Mouse (Mus musculus): ENCODE results near the gene Ano2.

Gene Ano2

DNA sequence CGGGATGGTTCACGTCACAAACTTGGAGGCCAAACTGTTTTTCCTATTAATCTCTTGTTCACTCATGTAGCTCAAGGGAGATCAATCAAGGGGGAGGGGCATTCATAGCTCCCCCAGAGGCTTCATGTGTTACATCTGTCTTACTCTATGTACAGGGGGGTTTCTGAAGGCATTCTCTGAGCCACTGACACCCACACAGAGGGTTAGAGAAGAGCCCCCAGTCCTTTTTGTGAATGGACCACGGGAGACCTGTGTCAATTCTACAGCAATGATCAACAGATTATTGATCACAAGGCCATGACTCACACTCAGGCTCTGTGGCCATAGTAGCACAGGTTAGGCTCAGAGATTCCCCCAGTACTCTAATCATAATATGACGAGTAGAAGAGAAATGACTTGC lies 358.0 kb downstream of the Ano2 start:
- DNase-seq (ENCODE audit: low read depth, low spot score), result no peak

DNA sequence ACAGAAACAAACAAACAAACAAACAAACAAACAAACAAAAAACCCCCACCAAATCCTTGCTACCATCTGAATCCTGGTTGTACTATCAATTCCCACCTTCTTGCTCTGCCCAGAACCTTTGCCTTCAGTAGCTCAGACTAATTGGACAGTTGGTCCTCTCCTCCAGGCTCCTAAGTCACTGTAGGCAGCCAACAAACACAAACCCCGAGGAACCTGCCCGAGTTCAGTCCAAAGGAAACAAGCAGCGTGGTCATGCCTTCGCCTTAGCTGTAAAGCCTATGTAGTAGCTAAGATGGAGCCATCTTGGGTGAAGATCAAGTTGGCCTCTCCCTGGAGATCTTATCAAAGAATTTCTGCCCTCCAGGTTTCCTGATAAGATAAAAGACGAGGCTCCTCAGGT lies 362.9 kb downstream of the Ano2 start:
- no peak for DNase-seq (ENCODE audit: low read depth, low spot score)

DNA sequence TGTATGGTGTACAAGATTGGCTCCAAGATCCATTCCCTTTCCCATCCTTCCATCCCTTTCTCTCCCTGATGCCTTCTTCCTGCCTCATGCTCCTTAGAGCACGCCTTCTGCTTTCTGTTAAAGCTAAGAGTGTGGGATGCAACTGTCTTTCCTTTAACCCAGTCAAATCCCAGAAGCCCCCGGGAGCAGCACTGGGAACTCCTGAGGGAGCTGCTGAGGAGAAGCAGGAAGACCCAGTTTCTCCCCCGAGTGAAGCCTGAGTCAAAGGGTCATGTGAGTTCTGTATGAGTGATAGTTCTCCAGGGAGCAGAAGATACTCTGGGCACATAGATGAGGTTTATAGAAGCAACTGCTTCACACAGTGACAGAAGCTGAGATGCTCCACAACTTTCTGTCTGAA lies 367.5 kb downstream of the Ano2 start:
- no peak for DNase-seq (ENCODE audit: low read depth, low spot score)

DNA sequence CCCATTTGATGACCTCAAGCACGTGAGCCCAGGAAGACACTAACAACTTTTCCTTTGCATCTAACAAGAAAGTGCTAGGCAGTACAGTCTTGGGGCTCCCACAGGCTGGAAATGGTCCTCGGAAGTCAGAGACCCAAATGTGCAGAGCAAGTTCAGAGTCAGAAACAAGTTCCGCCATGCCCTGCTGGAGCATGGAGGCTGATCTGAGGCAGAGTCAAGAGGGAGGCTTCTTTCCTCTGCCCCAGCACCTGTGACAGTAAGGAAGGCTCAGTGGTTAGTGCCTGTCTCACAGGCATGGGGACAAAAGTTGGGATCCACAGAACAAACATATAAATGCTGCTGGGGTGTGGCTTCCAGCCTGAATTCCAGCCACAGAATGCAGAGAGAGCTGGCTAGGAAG lies 390.3 kb downstream of the Ano2 start:
- DNase-seq (ENCODE audit: low read depth, low spot score), result no peak

DNA sequence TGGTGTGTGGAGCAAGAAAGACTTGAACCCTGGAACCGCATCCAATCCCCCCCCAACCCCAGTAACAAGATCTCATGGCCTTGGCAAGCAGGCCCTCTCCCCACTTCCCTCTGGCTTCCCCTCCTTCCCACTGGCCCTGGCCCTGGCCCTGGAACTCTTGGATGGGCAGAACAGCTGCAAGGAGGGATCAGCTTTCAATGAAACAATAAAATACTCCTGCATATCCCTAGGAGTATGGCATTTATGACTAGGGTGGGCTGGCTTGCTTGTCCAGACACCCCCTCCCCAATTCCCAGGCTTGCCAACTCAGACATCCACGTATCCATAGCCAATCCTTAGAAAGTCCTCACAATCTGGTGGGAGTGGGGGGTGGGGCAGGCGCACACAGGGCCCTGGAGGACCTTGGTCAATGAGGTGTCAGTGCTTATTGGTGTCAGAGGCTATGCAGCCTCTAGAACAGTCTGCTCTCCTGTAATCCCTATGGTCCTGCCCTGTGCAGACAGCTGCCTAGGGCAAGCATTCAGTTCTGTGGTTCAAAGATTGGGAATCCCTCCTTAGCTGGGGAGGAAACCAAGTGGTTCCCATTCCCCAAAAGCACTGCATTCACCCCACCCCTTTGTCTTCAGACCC lies 396.2 kb downstream of the Ano2 start:
- DNase-seq (ENCODE audit: low read depth, low spot score), result no peak

DNA sequence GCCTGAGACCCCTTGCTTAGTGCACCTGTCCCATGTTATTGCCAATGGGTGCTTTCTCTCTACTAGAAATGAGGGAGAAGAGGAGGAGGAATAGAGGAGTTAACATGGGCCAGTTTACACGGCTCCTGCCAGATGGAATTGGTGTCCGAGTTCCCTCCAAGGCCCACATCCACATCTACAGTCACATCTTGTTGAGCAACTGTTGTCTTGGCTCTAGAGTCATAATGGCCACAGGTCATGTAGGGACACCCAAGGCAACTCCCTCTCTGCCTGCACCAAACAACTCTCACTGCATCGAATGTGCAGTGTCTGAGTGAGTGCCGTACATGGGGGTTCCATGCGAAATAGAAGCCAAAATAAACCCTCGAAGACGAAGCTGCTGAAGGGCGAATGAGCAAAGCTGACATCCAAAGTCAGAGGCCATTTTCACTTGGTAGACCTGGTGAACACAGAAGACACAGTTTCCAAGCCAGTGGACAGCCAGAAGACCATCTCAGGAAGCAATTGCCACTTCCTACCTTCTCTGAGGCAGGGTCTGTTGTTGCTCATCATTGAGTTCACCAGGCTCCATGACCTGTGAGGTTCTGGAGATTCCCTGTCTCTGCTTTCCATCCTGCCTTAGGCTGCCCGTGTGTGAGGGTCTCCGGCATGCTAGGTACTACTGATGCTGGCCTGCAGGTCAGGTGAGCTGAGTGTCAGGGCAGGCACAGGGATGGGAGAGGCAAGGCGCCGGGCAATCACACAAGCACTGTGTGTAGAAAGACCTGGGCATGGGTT lies 398.5 kb downstream of the Ano2 start:
- DNase-seq (ENCODE audit: low read depth, low spot score), result no peak

Data from retina, postnatal 7 days (tissue).